Mouse (Mus musculus): ENCODE data around the gene Rnf157. TPM values are rescaled to one million over a fixed set of nuclear protein-coding genes. Genes with fewer than 3 reads are reported as not detected.
"Not testable (repeated sequence)": the region's sequence is repeated elsewhere in the genome, so short reads cannot be mapped to it uniquely, and the experiment has no call there.

The Rnf157 gene
- total RNA-seq, 2 experiments from 2014 or later = 241 to 258 TPM

DNA sequence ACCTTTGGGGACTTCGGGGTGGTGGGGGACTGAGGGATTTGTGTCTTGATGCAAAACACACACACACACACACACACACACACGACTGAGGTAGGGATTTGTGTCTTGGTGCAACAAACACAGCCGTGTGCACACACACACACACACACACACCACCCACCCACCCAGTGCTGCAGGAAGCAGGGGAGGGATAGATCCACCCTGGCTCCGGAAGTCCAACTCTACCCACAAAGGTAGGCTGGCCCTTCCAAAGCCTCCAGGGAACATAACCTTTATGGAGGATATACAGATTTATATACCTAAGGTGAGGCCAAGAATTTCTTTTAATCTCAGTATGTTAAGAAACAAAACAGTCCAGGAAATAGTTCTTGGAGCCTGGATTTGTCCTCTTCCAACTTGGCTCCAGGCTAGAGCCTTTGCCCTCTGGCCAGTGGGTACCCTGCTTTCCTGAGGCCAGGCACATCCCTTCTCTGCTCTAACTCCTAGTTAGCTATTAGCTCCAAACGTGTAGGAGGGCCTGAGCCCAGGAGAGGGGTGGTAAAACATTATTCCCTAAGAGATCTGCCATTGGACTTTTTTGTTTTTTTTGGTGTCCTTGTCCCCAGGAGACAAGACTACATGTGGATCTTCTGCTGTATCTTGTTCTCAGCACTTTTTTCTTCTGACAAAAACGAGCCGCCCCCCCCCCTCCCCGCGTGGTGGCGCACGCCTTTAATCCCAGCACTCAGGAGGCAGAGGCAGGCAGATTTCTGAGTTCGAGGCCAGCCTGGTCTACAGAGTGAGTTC lies 22.3 kb upstream of the Rnf157 start:
- no peak for DNase-seq (ENCODE audit: extremely low spot score in 1 of 2, low spot score in 1 of 2)

DNA sequence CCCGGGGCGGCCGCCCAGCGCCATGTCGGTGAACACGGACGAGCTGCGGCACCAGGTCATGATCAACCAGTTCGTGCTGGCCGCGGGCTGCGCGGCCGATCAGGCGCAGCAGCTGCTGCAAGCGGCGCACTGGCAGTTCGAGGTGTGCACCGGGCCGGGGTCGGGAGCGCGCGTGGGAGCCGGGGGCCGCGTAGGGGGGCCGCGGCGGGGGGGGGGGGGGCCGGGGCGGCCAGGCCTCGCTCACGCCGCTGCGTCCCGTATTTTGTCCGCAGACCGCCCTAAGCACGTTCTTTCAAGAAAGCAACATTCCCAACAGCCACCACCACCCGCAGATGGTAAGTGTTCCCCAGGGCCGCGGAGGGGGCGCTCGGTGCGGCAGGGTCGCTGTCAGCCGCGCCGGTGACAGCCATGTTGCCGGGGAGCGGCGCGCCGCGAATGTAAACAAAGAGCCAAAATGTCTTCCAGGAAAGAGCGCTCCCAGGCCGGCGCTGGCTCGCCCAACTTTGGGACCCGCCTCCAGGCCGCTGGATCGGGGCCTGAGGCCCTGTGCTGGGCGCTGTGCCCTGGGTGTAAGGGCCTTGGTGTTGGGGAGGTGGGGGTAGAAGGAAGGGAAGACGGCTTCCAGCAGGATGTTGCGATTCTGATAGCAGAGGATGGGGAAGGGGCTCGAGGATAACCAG lies 21.6 kb upstream of the Rnf157 start:
- DNase-seq (ENCODE audit: extremely low spot score in 1 of 2, low spot score in 1 of 2) = peak in 1 of 2 experiments; percentile 50

DNA sequence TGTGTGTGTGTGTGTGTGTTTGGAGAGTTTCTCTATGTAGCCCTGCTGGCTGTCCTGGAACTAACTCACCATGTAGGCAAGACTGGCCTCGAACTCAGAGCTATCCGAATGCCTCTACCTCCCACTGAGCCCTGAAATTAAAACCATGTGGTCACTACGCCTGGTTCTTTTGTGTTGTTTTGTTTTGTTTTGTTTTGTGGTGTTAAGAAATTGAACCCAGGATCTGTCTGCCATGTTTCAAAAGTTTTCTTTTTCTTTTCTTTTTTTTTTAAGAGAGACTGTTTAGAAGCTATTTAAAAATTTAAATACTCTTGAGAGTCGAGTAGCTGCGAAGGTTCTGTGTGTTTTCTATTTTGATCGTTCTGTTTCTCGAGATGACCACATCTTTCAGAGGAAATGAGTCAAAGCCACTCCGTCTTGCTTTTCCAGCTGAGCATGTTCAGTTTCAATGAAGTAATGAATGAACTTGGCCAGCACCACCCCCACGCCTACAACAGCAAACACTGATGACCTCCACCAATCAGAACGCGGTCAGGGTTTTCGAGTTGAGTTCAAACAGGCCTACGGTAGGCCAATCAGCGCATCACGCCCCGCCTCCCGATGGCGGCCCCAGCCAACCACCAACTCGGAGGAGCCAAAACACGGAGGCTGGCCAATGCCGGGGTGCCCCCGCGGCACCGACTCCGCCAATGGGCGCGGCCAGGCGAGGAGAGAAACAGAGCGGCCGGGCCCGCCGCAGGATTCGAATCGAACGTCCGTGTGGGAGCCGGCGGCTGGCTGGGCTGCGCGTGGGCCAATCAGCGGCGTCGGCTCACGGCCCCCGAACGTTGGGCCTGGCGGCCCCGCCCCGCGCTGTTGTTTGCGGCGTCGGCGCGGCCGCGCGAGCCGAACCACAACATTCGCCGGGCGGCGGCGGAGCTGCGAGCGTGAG lies 20.8 kb upstream of the Rnf157 start, which contains the start of gene Ubald2:
Ubald2 (plus strand) TSS at position 739 of the 931 bp plus-strand sequence.
- peak; percentile 87 to 98 for DNase-seq (ENCODE audit: extremely low spot score in 1 of 2, low spot score in 1 of 2)

DNA sequence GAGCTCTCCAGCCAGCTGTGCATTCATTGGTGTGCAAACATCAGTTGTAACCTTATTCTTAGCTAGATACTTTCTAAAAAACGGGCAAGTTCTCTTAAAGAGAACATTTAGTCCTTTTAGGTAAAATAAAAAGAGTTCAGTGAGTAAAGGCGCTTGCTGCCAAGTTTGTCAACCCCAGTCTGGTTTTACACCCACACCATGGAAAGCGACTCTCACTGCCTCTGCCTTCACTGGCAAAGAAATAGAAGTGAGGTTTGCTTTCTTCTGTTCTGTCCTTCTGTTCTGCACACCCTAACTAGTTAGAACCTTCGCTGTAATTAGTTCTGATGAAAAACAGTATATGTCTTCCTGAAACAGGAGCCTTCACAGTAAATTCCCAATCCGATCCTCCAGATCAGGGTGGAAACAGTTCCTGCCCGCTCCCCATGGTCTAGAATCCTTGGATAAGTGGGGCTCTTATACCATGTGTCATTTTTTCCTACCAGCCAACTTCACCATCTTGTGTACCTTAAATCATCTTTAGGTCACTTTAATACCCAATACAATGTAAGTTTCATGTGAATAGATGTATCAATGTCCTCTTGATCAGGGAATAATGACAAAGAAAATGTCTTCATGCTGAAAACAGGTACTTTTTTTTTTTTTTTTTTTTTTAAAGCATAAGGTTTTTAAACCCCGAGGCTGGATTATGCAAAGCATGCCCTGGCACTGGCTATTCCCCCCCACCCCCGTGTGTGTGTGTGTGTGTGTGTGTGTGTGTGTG lies 19.9 kb upstream of the Rnf157 start:
- no peak for DNase-seq (ENCODE audit: extremely low spot score in 1 of 2, low spot score in 1 of 2)

DNA sequence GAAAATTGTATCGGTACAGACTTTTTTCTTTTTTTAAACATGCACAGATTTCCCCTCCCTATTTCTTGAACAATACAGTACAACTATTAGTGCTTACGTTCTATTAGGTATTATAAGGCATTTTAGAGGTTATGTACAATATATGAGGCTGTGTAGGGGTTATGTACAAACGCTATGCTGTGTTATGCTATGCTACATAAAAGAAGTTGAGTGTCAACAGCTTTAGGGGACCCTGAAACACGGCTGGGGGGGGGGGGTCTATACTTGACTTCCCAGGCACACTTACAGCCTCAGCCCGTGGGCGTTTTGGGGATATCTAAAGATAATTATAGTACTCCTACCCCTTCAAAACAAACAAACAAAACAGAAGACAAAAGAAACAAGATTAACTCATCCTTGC lies 19.3 kb upstream of the Rnf157 start:
- DNase-seq (ENCODE audit: extremely low spot score in 1 of 2, low spot score in 1 of 2) = no peak

DNA sequence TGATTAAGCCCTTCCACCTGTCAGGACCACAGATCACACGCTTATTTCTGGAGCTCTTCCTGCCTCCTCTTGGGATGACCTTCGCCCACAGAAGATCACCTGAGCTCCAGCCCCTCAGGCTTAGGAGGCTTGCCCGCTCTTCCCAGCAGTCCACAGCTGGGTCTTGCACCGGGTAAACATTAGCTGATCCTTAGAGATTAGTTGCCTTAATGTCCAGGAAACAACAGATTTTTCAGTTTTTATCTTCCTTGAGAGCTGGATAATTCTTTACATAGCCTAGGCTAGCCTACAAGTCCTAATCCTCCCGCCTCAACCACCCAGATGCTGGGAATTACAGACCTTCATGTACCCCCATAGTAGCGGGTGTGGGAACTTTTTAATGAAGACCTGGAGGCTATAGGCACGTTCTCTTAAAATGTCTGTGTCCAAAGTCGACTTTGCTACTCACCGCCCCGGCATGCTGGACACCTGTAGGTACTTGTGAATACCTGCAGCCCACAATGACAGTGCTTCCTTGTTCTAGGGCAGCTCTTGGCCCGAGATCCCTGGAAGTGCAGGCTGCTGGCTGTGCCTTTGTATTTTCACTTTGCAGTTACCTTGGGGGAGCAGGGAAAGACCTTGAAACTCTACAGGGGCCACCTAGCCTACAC lies 18.7 kb upstream of the Rnf157 start:
- DNase-seq (ENCODE audit: extremely low spot score in 1 of 2, low spot score in 1 of 2) = no peak

DNA sequence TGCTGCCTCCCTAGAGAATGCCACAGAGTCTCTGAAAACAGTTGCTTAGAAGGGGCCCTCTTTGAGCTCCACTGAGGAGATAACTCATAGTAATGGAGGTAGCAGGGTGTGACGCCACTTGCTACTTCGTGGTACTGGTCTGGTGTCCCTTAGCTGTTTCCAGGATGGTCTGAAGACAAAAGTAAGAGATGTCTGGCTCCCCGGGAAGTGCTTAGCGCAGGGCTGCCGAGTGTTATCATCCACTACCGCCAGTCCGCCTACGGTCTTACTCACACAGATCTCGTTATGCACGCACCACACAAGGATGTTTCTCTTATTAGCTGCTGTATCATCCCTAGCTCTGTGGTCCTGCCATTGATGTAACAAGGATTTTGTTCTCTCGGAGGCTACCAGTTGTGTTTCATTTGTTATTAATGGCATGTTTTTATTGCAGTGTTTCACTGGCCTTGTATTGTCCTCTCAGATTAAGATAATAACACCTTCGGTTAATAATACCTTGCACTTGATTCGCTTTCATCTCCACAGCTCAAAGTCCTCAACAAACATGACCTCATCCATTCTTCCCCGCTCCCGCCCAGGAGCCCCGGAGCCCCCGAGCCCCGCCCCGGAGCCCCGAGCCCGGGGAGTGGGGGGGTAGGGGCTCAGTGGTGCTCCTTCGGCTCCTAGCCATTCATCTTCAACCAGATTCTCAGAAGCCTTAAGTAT lies 18.0 kb upstream of the Rnf157 start:
- DNase-seq (ENCODE audit: extremely low spot score in 1 of 2, low spot score in 1 of 2) = no peak

DNA sequence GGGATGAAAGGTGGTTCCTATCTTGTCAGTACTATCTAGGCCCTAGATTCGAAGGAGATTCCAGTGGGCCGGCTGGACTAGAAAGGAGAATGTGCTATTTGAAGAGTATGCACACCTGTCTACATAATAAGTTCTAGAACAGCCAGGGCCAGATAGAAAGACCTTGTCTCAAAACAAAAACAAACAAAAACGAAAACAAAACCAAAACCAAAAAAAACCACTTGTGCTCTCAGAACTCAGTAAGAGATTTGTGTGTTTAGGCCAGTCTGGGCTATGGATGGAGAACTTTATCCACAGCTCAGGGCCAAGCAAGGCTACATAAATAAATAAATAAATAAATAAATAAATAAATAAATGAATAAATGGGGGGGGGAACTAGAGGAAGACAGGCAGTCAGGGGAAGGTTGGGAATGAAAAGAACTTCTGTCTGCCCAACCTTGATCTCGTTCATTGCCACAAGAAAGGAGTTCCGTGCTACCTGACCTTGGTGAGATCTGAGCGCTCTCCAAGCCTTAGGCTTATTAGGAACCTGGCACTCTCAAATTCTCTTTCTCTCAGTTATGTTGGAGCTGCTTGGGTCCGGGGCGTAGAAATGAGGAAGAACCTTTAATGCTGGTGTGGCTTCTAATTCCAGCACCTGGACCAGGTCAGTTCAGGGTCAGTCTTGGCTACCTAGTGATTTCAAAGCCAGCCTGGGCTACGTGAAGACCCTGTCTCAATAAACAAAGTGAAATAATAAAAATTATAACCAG lies 17.2 kb upstream of the Rnf157 start:
- DNase-seq (ENCODE audit: extremely low spot score in 1 of 2, low spot score in 1 of 2) = no peak

DNA sequence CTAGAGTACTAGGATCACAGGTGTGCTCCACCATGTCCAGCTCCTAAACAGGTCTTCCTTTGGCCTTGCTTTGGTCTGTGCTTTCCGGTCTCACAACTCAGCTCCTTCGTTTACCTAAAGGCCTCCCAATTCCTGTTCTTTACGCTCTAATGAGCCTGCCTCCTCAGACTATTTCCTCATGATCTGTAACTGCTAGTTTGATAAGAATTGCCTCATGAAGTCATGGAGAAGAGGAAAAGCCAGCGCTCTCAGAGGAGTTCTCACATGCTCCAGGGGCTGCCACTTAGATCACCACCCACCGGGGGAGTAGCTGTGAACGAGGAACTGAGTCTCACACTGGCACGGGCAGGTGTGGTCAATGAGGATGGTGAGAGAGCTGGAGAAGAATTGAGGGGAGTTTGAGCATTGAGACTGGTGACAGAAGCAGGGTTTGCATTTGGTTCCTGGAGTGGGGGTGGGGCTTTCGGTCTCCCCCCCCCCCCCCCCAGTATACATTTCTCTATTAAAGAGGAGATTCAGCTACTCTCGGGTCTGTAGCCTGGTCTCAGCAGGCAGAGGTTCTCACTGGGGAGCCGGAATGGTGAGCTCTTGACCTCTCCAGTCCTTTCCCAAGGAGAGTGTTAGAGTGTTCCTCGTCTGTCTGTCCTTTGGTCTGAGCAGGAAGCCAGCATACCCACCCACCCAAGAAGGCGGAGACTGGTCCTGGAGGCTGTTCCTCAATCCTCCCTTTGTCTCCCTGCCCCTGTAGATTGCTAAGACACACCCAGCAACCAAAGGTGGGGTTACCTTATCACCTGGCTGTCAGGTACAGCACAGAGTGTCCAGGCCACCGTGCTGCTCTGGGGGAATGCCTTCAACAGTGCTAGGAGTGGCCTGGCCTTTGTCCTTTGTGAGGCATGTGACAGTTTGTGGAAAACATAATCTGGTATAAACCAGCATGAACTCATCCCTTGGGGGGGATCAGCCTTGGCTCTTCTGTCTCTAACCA lies 16.3 kb upstream of the Rnf157 start:
- no peak for DNase-seq (ENCODE audit: extremely low spot score in 1 of 2, low spot score in 1 of 2)

DNA sequence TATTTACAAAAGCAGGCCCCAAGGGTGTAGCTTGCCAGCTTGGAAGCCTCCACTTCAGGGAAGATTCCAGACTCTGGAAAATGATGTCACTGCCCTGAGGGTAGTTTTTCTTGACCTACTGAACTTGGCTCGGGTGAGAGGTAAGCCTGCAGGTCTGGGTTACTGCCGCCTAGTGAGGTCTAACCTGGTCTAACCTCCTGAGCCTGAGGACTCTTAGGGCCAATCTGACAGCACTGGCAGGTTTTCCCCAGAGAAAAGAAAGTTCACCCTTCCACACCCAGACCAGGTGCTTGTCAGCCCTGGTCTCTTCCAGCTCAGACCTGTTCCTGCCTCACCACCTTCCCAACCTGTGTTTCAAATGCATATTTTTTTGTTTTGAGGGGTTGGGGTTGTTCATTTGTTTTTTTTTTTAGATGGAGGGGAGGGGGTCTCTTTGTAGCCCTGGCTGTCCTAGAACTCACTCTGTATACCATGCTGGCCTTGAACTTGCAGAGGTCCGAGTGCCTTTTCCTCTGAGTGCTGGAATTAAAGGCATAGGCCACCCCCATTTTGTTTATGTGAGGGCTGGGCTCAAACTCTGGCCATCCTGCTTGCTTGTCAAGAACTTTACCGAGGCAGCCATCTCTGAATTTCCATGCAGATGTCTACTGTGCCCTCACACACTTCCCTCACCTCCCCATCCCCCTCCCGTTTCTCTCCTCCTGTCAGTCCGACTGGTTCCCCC lies 14.2 kb upstream of the Rnf157 start:
- DNase-seq (ENCODE audit: extremely low spot score in 1 of 2, low spot score in 1 of 2) = no peak

DNA sequence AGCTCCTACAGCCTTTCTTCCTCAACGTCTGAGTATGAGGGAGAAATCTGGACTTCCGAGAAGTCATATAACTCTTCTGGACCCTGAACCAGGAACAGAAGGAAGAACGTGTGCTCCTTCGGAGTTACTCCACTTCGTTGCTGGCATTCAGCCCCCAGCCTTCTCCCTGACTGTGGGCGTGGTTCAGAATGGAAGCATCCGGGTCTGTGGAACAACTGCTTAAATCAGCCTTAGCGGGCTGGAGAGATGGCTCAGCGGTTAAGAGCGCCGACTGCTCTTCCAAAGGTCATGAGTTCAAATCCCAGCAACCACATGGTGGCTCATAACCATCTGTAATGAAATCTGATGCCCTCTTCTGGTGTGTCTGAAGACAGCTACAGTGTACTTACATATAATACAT lies 13.5 kb upstream of the Rnf157 start:
- DNase-seq (ENCODE audit: extremely low spot score in 1 of 2, low spot score in 1 of 2) = not testable (repeated sequence)

DNA sequence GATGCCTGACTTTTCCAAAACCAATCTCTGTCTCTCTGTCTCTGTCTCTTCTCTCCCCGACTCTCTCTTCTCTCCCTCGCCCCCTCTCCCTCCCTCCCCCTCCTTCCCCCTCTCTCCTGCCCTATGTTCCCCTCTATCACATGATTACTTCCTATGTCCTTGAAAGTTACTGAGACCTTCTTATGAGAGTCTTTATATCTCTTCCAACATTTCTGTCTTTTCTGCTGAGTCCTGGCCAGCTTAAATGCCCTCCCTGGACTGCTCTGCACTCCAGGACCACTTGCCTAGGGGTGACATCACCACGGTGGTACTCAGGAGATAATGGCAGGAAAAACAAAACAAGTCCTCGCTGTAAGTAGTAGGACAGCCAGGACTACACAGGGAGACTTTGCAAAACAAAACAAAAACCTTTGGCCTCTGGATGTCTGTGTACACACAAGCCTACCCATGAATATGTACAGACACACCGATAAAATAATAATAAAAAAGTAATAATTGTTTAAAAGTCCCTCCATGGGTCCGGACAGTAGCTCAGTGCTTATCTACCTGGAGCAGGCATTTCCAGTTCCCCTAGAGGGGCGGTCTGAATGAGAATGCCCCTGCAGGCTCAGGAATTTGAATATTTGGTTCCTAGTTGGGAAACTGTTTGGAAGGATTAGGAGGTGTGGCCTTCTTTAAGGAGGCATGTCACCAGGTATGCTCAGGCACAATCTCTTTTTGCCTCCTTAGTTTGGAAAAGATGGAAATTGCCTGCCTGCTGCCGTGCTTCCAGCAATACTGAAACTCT lies 12.0 kb upstream of the Rnf157 start:
- DNase-seq (ENCODE audit: extremely low spot score in 1 of 2, low spot score in 1 of 2) = no peak

DNA sequence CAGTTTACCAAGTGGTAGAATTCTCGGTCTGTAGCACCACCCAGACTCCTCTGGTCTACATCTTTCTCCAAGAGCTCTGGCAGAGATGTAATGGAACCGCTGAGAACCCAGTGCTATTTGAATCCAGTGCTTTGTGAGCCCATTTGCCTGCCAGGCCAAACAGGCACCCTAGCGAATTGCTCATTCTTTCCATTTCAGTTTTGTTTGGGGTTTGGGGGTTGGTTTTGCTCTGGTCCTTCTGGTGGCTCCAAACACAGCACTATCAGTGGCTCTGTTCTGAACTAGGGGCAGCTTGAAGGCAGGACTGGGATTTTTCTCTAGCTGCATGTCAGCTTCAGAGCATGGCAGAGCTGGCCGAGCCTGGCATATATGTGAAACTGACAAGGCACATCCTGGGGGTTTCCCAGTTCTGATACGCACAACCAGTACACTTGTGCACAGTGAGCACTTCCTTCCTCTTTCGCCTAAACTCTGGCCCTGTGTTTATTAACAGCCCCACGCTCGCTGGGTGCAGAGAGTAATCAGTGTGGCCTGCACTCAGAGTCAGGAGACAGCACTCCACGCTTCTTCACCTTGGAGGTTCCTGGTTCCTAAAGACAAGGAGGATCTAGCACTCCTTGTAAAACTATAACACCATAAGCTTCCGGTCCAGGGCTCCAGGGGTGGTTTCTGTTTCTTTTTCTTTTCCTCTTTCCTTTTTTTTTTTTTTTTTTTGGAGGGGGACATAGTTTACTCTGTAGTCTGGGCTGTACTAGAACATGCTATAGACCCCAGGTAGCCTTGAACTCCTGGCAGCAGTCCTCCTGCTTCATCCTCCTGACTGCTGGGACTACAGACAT lies 11.2 kb upstream of the Rnf157 start:
- no peak for DNase-seq (ENCODE audit: extremely low spot score in 1 of 2, low spot score in 1 of 2)

DNA sequence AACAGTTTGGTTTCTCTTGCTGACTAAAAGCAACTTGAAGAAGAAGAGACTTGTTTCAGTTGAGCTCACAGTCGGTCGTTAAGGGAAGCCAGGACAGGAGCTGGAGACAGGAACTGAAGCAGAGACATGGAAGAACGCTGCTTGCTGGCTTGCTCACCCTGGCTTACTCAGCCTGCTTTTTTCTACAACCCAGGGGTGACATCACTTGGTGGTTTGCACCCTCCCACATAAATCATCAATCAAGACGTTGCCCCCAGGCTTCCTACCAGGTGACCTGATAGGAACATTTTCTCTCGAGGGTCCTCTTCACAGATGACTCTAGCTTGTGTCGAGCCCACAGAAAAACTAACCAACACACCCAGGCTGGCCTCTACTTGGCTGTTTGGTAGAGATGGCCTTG lies 10.4 kb upstream of the Rnf157 start:
- no peak for DNase-seq (ENCODE audit: extremely low spot score in 1 of 2, low spot score in 1 of 2)

DNA sequence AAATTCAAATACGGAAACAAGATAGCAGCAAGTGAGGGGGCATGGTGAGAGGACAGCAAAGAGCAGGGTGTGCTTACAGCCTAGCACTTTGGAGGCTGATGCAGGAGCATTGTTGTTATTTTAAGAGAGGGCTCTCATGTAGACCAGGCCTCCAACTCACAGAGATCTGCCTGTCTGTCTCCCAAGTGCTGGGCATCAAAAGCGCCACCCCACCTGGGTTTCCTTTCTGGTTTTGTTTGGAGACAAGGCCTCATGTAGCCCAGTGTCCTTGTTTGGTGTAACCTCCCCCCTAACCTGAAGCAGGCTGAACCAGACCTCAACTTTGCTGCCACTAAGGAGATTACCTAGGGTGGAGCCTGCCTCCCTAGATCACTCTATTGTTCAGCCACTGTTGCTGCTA lies 9.7 kb upstream of the Rnf157 start:
- DNase-seq (ENCODE audit: extremely low spot score in 1 of 2, low spot score in 1 of 2) = no peak

Measured in layer of hippocampus, postnatal 25 days (tissue).